Mouse (Mus musculus) C2C12 (cell line): ENCODE data around the gene Kcnd3.

Source experiments
- CEBPB ChIP-seq: IDR thresholded peaks from one replicate; pipeline ENCODE4 v1.6.1; 2011; ENCODE audit warnings: low read depth, mild to moderate bottlenecking, control low read depth, moderate library complexity
- CTCF ChIP-seq: IDR thresholded peaks from one replicate; pipeline ENCODE4 v1.5.1; 2011; ENCODE audit not compliant: control insufficient read depth, insufficient read depth, insufficient read length
- MAX ChIP-seq: IDR thresholded peaks from one replicate; pipeline ENCODE4 v1.6.1; 2011; ENCODE audit warnings: mild to moderate bottlenecking, control low read depth
- MYOD1 ChIP-seq: IDR thresholded peaks from one replicate; pipeline ENCODE4 v1.6.1; 2011; ENCODE audit warnings: low read depth; ENCODE audit not compliant: control insufficient read depth, insufficient read length
- MYOG ChIP-seq: IDR thresholded peaks from one replicate; pipeline ENCODE4 v1.6.1; 2011; ENCODE audit not compliant: control insufficient read depth, insufficient read length; ENCODE audit errors: extremely low read depth
- USF1 ChIP-seq: IDR thresholded peaks from one replicate; pipeline ENCODE4 v1.6.1; 2011; ENCODE audit warnings: low read depth, mild to moderate bottlenecking, control low read depth, moderate library complexity

- TF ChIP-seq CTCF = peak; percentile 98
- peak; percentile 14 for TF ChIP-seq MAX
- no peak for TF ChIP-seq USF1
- TF ChIP-seq MYOD1 = no peak
- TF ChIP-seq MYOG = no peak
- TF ChIP-seq CEBPB = no peak
These were observed 235.4 kb downstream of the Kcnd3 start, which contains the start of gene Ddx20 for GRCm38 (mm10) chr3:105687324-105688060.
